Mouse (Mus musculus) liver, postnatal 0 days (tissue): Measurements from ENCODE around the gene Odf2l.

Experiments
- CTCF ChIP-seq: sonication (generic); IDR thresholded peaks from 2 replicates; pipeline ENCODE4 v1.5.1; 2016; ENCODE audit warnings: antibody characterized with exemption, low read depth
- EP300 ChIP-seq: IDR thresholded peaks from 2 replicates; pipeline ENCODE4 v1.6.1; 2016; ENCODE audit warnings: antibody characterized with exemption, low read depth, mild to moderate bottlenecking

DNA sequence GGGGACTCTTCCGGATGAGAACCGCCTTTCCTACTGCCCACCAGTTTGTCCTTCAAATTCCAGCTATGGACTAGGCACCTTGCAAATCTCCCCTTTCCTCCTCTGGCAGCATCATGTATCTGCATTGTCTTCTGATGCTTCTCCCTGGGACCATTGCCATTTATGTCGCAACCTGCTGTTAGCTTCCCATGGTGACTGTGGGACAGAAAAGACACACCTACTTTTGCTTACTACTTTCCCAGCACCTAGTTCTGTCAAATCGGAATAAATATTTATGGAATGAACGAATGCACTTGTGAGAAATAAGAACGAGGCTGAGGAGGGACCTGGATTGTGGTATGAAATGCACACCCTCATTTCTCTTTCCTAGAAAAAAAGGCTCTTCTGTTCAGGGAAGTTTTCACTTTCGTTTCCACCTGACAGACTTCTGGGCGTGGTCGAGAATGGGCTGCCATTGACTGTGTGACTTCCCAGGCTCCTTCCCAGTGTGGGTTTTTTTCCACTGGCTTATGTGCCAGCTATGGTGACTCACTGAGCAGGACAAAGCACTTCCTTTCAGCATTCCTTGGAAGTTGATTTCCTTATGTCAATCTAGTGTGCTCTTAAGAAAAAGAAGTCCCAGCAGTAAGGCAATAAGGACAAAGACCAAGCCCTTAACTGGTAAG lies 16.4 kb upstream of the Odf2l start:
- TF ChIP-seq CTCF (no peak), EP300 (no peak)
